Mouse (Mus musculus) adipose tissue, adult 10 weeks (tissue): ENCODE data around the gene Ceacam15. TPM values are rescaled to one million over a fixed set of nuclear protein-coding genes. Genes with fewer than 3 reads are reported as not detected.

Source experiments
- polyA plus RNA-seq: library from polyadenylated mRNA; stranded (reverse); fragments of 350-450 nt; fragmentation: Illumina TruSeq; extraction: RNeasy Lipid Tissue Mini Kit (QIAGEN cat#74804); gene quantifications from one replicate; pipeline ENCODE4 v1.2.3, GENCODE M21; 2014; ENCODE audit warnings: low read depth, low replicate concordance

Gene Ceacam15
- polyA plus RNA-seq: not detected

GRCm38 (mm10) chr7:16675605-16676004 lies at the start of gene Ceacam15:
Gene Ceacam15 (minus strand): TSS chr7:16675705.

GRCm38 (mm10) chr7:16721629-16722028 lies 46.1 kb upstream of the Ceacam15 start, which contains the start of gene Ceacam9:
Gene Ceacam9 (plus strand): TSS chr7:16721929.

Other genes starting within 250 kb of the Ceacam15 start
- gene Tmem160, start 222.9 kb downstream of the Ceacam15 start, polyA plus RNA-seq: 36.6 TPM
- not detected for gene Npas1, start 198.0 kb downstream of the Ceacam15 start, polyA plus RNA-seq
- gene Arhgap35, start 60.7 kb downstream of the Ceacam15 start, polyA plus RNA-seq: 19.0 TPM
- gene Ceacam9, start 46.2 kb upstream of the Ceacam15 start, polyA plus RNA-seq: 0.30 TPM
- gene Ap2s1, start 62.7 kb upstream of the Ceacam15 start, polyA plus RNA-seq: 156 TPM
- 638 TPM for gene Slc1a5, start 105.6 kb upstream of the Ceacam15 start, polyA plus RNA-seq
- 61.2 TPM for gene Strn4, start 140.2 kb upstream of the Ceacam15 start, polyA plus RNA-seq
- 19.1 TPM for gene Fkrp, start 141.0 kb upstream of the Ceacam15 start, polyA plus RNA-seq
- 22.1 TPM for gene Prkd2, start 167.2 kb upstream of the Ceacam15 start, polyA plus RNA-seq
- gene Dact3, start 199.6 kb upstream of the Ceacam15 start, polyA plus RNA-seq: 5.9 TPM
- gene Gng8, start 216.1 kb upstream of the Ceacam15 start, polyA plus RNA-seq: 4.3 TPM
- gene Ptgir, start 230.8 kb upstream of the Ceacam15 start, polyA plus RNA-seq: 2.4 TPM
- 128 TPM for gene Calm3, start 248.4 kb upstream of the Ceacam15 start, polyA plus RNA-seq